Mouse (Mus musculus) T-helper 2 cell (primary cell): ENCODE measurements at regions not wholly inside any gene's neighbourhood (a gene's known extent, or its start where the extent isn't known, plus 50 kb on each side); places are given as distances from the start of the nearest gene placed in this dataset.

Experiments used
- in situ Hi-C: fragments of 300-600 bp; cut with MboI, MseI; formaldehyde crosslinking; loops from one replicate; pipeline ENCODE4 v1.15.1; 2025; ENCODE audit warnings: high pct_unique_total_duplicates

DNA sequence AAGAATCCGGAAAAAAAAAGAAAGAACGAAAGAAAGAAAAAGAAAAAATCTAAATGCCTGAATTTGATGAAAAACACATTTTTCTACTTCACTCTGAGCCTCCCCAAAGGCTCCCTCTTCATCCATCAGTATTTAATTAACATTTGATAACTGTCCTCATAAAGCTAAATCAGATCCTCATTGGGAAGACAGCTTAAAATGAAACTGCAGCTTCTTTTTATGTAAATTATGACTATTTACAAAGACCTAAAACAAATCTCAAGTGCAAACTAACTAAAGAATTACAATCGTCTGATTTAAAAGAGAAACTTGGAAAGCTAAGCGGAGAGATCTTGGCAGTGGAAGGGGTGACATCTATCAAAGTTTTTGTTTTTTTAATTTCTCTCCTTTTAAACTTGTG lies 481.4 kb upstream of the Intu start:
- in situ Hi-C loops: no loop called here

DNA sequence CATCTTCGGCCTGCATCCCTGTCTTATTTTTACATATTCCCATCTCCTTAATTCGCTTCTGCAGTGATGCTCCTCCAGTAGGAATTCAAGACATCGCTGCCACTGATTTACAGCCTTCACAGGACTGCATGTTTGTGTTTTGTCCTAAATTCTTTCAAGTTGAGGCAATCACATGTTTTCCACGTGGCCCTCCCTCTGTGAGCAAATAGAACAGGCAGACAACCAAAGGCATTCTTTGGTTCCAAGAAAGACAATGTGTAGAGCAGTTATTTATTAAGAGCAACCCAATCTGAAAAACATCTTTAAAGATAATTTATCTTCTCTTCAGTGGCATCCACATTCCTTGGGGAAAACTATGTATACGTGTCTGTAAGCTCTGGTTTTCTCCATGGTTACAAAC lies 472.8 kb upstream of the Intu start:
- in situ Hi-C loops: no loop called here

DNA sequence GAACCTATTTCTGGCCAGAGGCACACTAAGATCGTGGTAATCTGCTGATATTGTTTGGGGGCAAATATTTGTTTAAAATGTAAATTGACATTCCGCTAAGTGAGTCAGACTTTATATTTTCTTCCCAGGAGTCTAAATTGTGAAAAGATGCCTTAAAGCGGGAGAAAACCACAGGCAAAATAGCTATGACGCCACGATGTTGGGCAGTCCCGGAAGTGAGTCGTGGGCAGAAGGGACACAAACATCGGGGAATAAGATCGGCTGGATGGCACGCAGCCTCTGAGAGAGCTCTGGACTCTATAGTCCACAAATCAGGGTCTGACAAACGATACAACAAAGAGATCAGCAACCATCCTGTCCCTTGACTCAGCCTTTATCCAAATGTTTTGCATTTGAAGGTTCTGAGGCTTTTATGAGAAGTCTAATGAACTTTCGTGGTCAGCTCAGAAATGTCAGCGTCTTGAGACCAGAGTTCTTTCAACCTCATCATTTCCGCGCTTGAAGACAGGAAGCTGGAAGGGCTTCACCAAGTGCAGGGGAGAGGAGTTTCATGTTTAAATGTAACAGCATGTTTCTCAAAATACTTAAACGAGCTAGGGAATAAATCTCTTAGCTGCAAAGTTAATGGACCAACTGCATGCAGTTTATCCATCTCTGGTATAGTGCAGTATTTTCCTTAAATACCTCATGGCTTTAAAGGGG lies 472.2 kb upstream of the Intu start:
- in situ Hi-C loops: no loop called here

DNA sequence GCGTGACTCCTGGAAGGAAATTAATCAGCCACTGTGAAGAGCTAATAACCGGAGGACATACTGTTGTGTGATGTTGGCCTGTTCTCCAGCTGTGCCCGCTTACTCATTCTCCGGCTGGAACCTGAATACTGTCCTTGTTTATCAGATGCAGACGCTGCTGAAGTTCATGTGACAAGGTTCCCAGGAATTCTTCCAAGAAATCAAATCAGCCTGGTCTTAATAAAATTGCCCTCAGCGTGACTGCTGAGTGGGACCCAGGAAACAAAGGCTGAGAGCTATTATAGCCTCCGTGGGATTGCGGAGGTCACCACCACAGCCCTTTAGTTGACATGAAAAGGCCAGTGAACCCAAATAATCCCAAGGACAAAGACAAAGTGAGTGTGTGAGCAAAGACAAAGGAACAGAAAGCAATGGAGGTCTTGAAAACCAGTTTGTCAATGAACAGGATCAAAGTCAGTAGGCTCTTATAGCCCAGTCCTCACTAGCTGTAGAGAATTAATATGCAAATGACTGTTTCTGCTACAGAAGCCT lies 460.9 kb upstream of the Intu start:
- in situ Hi-C loops: no loop called here

DNA sequence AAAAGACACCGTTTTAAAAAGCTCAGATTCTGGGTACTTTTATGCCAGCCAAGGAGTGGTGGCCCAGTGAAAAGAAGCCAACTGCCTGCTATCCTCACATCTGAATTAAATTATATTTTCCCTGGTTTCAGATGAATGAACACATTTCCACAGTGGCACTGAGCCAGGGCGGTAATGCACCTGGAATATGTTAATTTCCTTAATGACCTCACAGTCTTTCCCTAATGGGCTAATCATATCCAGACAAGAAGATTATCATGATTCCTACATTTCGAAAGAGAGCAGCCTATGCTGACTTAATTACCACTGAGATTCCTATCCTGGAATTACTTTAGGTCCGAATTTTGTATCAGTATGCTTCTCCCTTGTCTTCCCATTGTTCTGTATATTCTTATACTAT lies 454.3 kb upstream of the Intu start:
- in situ Hi-C loops: no loop called here

DNA sequence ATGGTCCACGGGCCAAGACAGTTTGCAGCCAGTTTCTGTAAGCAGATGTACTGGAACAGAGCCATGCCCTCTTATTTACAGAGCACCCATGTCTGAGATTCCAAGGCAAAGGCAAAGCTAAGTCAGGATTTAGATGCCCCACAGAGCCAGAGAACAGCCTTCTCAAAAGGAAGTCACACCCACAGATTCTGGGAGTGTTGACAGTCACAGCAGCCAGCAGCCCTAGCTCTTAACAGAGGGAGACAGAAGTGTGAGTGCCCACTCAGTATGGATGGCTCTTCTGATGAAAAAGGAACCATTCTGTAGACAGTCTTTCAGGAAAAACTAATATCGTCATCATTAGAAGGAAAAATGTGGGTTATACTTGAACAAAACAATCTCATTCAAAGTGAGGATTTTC lies 446.0 kb upstream of the Intu start:
- in situ Hi-C loops: loop anchor here (10.0 kb wide), 1 partner anchor 580 kb away; no protein-coding TSS in a partner anchor

DNA sequence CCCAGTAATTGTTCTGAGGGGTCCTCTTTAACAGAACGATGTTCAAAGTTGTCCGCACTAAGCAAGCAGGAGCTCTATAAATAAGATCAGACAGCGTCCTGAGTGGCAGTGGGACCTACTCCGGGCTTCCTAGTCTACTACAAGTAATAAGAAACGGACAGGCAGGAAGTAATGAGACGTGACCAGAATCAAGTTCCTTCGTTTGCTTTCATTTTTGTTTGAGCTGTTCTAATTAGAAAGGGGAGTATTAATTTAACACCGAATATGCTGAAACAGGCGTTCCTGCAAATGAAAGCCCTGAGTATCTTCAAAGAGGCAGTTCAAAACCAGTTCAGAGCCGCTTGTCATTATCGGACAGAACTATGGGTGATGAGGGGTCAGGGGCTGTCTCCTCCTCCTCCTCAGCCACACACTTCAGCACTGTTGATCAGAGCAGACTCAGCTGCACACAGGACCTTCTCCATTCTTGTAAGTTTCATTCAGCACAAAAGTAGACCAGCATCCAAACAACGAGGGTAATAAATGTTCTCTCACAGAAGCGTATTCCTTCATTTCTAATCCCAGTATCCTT lies 439.2 kb upstream of the Intu start:
- in situ Hi-C loops: no loop called here

DNA sequence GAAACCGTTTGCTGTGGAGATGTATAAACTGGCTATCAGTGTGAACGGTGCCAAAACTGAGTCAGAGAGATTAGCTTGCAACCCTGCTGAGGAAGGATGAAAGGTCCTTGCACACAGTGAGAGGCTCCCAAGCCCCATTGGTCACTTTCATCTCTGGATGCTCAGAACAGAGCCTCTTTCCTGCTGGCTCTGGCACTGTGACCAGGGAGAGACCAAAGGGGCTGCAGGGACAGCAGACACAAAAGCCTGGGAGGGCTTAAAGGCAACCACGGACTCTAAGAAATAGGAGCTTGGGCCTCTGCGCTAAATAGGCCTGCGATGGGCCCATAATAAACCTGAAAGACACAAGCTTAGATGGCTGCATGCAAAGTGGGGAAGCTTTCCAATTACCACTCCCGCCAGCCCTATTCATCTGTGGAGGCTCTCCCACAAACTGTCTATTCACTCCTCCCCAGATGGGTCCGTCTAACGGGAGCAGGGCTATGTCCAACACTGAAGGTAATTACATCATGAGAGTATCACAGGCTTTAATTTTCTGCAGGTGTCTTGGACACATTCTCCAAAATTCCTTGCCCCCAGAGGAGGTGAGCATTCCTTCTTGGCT lies 438.2 kb upstream of the Intu start:
- in situ Hi-C loops: no loop called here

DNA sequence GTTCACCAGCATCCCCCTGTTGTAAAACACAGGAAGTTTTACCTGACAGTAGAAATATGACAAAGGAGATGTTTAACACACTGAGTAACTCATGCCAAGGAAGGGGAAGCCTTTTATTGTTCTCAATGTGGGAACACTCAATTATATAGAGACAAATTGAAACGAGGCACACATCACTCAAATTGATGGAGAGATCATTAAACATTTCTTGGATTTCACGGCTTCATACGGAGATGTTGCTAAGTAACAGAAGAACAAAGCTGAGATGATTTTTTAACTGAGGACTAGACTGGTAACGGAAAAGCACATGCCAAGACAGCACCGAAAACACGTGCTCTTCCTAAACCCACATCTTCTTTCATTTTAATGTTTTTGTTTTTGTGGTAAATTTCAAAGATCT lies 437.0 kb upstream of the Intu start:
- in situ Hi-C loops: no loop called here

DNA sequence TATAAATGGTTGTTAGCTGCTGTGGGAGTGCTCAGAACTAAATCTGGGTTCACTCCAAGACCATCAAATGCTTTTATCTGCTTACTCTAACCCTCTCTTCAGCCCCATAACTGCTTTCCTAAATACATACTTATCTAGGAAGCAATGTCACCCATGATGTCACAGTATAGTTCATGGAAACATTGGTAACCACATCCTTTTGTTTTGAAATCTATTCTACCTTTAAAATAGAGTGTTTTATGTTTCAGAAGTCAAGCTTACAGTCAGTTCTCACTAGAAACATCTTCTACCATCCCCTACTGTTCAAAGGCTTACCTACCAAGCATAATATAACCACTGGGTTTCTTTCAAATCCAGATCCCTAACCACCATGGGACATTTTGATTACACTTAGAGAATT lies 436.4 kb upstream of the Intu start:
- in situ Hi-C loops: no loop called here

DNA sequence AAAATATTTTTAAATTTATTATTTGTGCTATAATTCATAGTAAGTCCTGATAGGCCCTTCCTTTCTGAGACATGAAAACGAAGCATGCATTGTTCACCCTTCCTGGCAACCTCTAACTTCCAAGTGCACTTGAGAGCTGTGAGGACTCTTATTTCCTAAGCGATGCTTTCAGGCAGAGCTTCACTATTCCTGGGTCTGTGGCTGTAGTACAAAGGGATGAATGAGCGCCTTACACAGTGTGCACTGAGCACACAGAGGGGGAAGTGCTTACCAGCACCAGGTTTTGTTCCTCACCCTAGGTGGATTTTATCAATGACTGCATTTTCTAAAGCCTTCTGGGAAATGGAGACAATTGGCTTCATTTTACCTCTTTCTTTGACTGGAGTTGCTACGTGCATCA lies 428.4 kb upstream of the Intu start:
- in situ Hi-C loops: no loop called here

DNA sequence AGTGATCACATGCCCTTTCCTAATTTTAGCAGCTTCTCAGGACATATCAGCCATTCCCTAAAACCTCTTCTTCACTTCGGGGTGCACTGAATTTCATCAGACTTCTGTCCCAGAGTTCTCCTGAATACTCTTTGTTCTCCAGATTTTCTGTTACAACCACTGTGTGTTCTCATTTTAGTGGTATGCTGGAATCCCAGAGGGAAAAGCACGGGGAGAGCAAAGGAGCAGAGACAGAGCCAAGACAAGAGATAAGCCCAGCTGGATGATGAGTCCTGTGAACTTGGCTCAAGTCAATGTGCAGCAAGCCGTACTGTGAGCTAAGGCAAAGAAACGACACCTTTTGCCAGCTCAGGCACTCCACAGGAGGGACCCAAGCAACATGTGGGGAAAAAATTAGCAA lies 416.3 kb upstream of the Intu start:
- in situ Hi-C loops: no loop called here

DNA sequence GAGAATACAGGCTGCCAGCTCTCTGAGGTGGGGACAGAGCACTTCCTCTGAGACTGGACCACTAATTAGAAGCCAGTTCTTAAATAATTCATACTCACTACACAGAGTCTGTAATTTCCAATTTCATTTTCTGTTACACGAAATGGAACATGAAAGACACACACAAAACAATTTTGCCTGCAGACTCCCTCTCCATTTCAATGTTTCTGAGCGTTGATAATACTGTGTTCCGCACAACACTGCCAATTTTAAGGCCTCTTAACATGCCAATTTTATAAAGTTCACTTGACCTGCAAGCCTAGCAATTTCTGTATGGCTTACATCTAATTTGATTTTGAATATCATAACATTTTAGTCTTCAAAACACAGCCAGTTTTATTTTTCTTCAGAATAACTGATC lies 412.5 kb upstream of the Intu start:
- in situ Hi-C loops: no loop called here

DNA sequence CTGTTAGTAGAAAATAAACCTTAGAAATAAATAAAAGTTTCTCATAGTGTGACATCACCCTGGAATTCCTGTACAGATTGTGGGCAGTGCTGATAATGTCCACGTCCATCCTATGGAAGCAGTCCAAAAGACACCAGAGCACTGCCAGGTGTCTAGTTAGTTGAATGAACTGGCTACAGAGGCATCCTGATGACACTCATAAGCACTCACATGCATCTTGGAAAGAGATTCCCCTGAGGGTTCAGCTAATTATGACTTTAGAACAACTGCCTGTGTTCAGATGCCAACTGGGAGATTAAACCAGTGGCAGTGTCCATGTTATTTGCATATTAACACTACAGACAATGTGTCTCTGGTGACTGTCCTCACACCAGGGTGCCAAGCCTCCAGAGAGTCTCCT lies 411.6 kb upstream of the Intu start:
- in situ Hi-C loops: no loop called here

DNA sequence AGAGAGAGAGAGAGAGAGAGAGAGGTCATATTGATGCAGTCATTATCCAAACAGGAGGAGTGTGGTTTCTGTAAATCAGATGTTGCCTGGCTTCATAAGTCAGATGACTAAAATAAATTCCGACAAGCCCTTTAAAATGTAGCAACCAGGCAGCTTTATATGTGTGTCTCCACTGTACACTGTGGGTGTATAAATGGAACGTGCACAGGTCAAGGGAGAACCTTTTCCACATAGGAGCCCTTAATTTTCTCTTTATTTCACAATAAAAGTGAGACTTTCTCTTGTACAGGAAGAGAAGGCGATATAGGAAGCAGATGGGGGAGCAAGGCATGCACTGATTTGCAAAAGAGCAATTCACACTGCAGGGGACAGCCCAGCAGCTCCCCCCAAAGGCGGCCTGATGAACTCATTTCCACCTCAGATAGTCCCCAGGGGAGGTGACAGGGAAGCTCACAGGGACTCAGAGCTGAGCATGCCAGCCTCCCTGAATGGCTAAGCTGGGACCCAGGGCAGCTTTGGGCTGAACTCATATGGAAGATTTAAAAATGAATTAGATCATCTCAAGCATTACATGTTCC lies 410.7 kb upstream of the Intu start:
- in situ Hi-C loops: no loop called here

DNA sequence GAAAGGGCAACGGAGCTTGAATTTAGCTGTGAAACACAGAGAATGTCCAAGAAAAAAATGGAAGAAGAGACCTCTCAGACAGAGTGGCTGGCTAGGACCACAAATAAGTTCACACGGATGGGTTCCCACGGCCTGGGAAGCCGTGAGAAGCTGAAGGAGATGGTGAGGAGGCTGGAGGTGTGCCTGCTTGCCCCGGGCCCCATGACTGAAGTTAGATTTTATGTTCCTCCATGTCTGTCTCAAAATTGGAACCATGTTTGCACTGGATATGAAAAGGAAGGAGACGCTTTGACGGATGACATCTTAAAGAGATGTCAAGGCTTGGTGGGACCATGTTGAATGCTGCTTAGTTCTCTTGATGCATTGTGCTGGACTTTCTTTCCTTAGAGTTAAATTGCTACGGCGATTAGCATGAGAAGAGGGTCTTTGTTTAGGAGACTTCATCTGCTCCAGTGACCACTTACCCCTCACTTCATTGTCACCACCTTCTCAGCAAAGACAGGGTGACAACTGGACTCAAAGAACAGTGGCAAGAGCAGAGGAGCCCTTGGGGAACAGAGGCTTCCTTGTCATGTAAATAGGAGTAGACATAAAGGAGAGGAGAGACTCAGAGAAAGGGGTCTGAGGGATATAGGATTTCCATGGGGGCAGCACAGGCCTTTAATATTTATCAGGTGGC lies 407.4 kb upstream of the Intu start:
- in situ Hi-C loops: no loop called here

DNA sequence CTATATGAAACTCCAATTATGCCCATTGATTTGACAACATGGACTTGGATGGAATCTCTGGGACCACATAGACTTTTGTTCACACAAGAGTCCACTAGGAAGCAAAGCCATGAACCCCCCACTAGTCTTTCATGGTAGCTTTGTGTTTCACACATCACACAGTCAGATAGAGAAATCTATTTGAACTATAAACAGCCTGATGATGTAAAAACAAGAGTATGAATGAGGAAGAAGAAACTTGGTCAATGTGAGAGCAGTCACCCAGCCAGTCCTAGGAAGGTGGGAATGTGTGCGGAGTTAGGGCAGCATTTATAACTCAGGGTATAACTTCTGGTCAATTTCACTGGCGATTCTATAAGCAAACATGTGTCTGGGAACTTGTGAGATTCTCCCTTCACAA lies 404.2 kb upstream of the Intu start:
- in situ Hi-C loops: no loop called here

DNA sequence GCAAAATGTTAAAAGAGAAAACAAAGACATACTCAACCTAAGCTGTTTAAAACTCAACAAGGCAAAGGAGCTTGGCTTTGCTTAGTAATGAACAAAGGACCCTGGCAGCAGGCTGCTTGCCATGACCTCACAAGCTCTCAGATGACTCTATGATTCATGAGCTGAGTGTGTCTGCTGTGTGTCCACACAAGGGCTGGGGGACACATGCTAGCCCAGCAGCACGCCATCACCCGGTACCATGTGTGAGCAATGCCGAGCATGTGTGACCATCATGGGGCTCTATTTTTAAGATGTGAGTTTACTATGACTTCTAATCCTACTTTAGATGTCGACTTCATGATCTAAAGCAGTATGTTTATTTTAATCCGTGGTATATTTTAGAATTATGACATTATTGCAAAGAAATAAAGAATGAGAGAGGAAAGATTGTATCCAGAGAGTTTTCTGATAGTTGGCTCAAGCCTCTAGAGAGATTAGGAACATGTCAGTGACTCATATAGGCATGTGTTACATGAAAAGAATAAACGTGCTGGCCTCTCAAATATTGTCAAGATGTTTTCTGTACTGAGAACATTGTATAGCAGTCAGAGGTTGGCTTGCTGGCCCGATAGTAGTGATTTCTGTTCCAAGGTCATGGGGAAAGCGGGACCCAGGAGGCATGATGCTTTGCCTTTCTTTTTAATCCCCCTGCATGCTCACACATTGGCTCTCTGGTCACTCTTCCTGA lies 400.1 kb upstream of the Intu start:
- in situ Hi-C loops: no loop called here

DNA sequence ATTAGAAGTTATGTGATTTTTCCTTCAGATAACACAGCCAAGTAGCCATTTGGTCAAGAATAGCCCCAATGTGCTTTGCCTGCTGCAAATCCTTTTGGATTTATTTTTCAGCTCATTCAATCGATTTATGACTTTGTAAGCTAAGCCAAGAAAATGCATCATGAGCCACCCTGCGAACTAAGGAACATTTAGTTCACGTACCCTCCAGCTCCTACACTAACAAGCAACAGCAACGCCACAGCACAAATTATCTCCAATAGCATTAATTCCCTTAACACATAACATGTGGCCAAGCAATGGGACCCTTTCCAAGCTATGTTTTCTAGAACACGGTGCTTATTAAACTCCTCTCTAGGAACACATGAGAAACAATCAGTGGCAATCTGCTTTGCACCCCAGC lies 392.4 kb upstream of the Intu start:
- in situ Hi-C loops: no loop called here

DNA sequence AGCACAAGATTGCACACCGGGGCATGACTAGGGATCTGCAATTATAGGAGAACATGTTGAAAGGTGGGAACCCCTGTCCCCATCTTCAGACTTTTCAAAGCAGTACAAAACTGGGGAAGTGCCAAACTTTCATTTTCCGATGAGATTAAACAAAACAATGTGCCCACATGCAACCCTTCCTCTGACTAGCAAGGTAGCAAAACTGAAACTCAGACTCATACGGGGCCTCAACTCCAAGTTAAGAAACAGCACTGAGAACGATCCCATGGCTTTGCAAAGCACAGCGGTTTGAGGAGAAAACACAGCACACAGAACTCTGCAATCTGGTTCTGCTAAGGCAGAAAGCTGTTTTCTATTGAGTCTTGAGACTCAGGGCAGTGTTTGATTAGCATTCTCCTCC lies 388.9 kb upstream of the Intu start:
- in situ Hi-C loops: no loop called here

DNA sequence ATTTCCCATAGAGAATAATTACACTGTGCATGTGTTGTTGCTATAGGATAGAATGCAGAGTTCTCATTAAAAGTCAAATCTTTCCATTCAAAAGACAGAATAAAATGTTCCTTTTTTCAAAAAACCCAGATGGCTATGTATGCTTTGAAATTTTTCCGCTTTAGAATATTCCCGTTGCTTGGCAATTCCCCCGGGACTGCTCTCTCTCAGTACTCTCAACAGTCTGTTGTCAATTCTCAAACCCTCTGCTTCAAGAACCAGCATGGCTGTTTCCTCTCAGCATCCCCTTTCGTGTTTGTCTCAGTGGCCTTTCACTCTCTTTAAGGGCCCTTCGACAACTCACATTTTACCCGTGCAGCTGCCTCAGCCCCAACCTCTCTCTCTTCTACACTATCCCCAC lies 372.5 kb upstream of the Intu start:
- in situ Hi-C loops: no loop called here
